Mouse (Mus musculus) MEL (cell line): Measurements from ENCODE around the gene Foxn3. TPM values are rescaled to one million over a fixed set of nuclear protein-coding genes. Genes with fewer than 3 reads are reported as not detected.

Experiments
- DNase-seq: peaks from one replicate; pipeline ENCODE4 v3.0.0; 2011; ENCODE audit warnings: low read depth, low spot score
- H3K27ac ChIP-seq: 2 replicates; pipeline ENCODE4 v1.5.1; 2012; ENCODE audit warnings: low read depth, mild to moderate bottlenecking, control low read depth, low read length, moderate library complexity; ENCODE audit not compliant: control insufficient read depth
- H3K27me3 ChIP-seq, 2 experiments: fragments of 150-350 bp in 1 of 2; sonication (generic) in 1 of 2; 2 replicates each; pipeline ENCODE4 v1.6.1; 2012; ENCODE audit warnings: low read length in 2 of 2, mild to moderate bottlenecking in 2 of 2, improper control_type of control experiment in 1 of 2, moderate library complexity in 1 of 2; ENCODE audit not compliant: insufficient read depth in 2 of 2, control insufficient read depth in 1 of 2
- H3K36me3 ChIP-seq, 2 experiments: 2 replicates each; pipeline ENCODE4 v1.6.1; 2012 to 2014; ENCODE audit warnings: low read length in 2 of 2, improper control_type of control experiment in 1 of 2, inconsistent platforms in 1 of 2, mild to moderate bottlenecking in 1 of 2; ENCODE audit not compliant: insufficient read depth in 2 of 2, control insufficient read depth in 1 of 2
- H3K4me1 ChIP-seq, 2 experiments: fragments of 150-350 bp in 1 of 2; sonication (generic) in 1 of 2; 2 replicates each; pipeline ENCODE4 v1.6.1; 2012; ENCODE audit warnings: low read length in 2 of 2, improper control_type of control experiment in 1 of 2, mild to moderate bottlenecking in 1 of 2; ENCODE audit not compliant: insufficient read depth in 2 of 2, control insufficient read depth in 1 of 2
- H3K4me3 ChIP-seq, 2 experiments: fragments of 150-350 bp in 1 of 2; sonication (generic) in 1 of 2; 2 replicates each; pipeline ENCODE4 v1.5.1; 2012; ENCODE audit warnings: low read depth in 2 of 2, low read length in 2 of 2, mild to moderate bottlenecking in 2 of 2, moderate library complexity in 2 of 2, control low read depth in 1 of 2, improper control_type of control experiment in 1 of 2; ENCODE audit not compliant: control insufficient read depth in 1 of 2, insufficient read depth in 1 of 2
- H3K79me2 ChIP-seq: 2 replicates; pipeline ENCODE4 v1.6.1; 2012; ENCODE audit warnings: mild to moderate bottlenecking, low read length, moderate library complexity; ENCODE audit not compliant: control insufficient read depth, poor library complexity, insufficient read depth
- H3K9ac ChIP-seq: 2 replicates; pipeline ENCODE4 v1.6.1; 2012; ENCODE audit warnings: low read depth, mild to moderate bottlenecking, control low read depth, low read length, moderate library complexity; ENCODE audit not compliant: control insufficient read depth, poor library complexity, severe bottlenecking
- H3K9me3 ChIP-seq: fragments of 150-350 bp; sonication (generic); replicated peaks from 2 replicates; pipeline ENCODE4 v1.6.1; 2012; ENCODE audit warnings: mild to moderate bottlenecking, low read length, improper control_type of control experiment, moderate library complexity; ENCODE audit not compliant: insufficient read depth
- BHLHE40 ChIP-seq: IDR thresholded peaks from 2 replicates; pipeline ENCODE4 v1.6.1; 2012; ENCODE audit warnings: low read depth, mild to moderate bottlenecking, inconsistent platforms, low read length, improper control_type of control experiment, borderline replicate concordance
- EP300 ChIP-seq, 2 experiments: IDR thresholded peaks; 2 replicates each; pipeline ENCODE4 v1.6.1; 2011; ENCODE audit warnings: improper control_type of control experiment in 2 of 2, low read length in 2 of 2, low read depth in 1 of 2, mild to moderate bottlenecking in 1 of 2
- ETS1 ChIP-seq: IDR thresholded peaks from 2 replicates; pipeline ENCODE4 v1.6.1; 2012; ENCODE audit warnings: low read depth, mild to moderate bottlenecking, inconsistent platforms, low read length, improper control_type of control experiment, moderate library complexity
- HCFC1 ChIP-seq: IDR thresholded peaks from 2 replicates; pipeline ENCODE4 v1.6.1; 2012; ENCODE audit warnings: low read depth, mild to moderate bottlenecking, inconsistent platforms, low read length, improper control_type of control experiment, moderate library complexity
- JUND ChIP-seq: IDR thresholded peaks from 2 replicates; pipeline ENCODE4 v1.6.1; 2011; ENCODE audit warnings: low read depth, mild to moderate bottlenecking, improper control_type of control experiment, low read length
- KAT2A ChIP-seq: conservative IDR thresholded peaks from 2 replicates; pipeline ENCODE4 v1.6.1; 2012; ENCODE audit warnings: low read depth, low read length, improper control_type of control experiment, inconsistent platforms
- MAFK ChIP-seq: IDR thresholded peaks from 2 replicates; pipeline ENCODE4 v1.6.1; 2011; ENCODE audit warnings: low read depth, mild to moderate bottlenecking, low read length, improper control_type of control experiment, borderline replicate concordance
- MAX ChIP-seq: IDR thresholded peaks from 2 replicates; pipeline ENCODE4 v1.6.1; 2011; ENCODE audit warnings: low read length, improper control_type of control experiment
- MAZ ChIP-seq: IDR thresholded peaks from 2 replicates; pipeline ENCODE4 v1.6.1; 2012; ENCODE audit warnings: low read depth, mild to moderate bottlenecking, inconsistent platforms, low read length, improper control_type of control experiment
- MXI1 ChIP-seq: IDR thresholded peaks from 2 replicates; pipeline ENCODE4 v1.6.1; 2011; ENCODE audit warnings: mild to moderate bottlenecking, low read depth, low read length, improper control_type of control experiment
- NELFE ChIP-seq: IDR thresholded peaks from 2 replicates; pipeline ENCODE4 v1.6.1; 2011; ENCODE audit warnings: low read depth, low read length, improper control_type of control experiment
- NRF1 ChIP-seq: IDR thresholded peaks from 2 replicates; pipeline ENCODE4 v1.6.1; 2014; ENCODE audit warnings: low read depth, mild to moderate bottlenecking, inconsistent platforms, low read length, improper control_type of control experiment, moderate library complexity; ENCODE audit not compliant: poor library complexity, insufficient read depth, severe bottlenecking
- POLR2A ChIP-seq, 2 experiments: IDR thresholded peaks; 2 replicates each; pipeline ENCODE4 v1.6.1; 2011 to 2012; ENCODE audit warnings: low read length in 2 of 2, mild to moderate bottlenecking in 2 of 2, control low read depth in 1 of 2, improper control_type of control experiment in 1 of 2, low read depth in 1 of 2, moderate library complexity in 1 of 2; ENCODE audit not compliant: control insufficient read depth in 1 of 2, insufficient read depth in 1 of 2, poor library complexity in 1 of 2
- RAD21 ChIP-seq: IDR thresholded peaks from 2 replicates; pipeline ENCODE4 v1.6.1; 2011; ENCODE audit warnings: mild to moderate bottlenecking, low read depth, low read length, improper control_type of control experiment
- RCOR1 ChIP-seq: IDR thresholded peaks from 2 replicates; pipeline ENCODE4 v1.6.1; 2012; ENCODE audit warnings: low read depth, mild to moderate bottlenecking, inconsistent platforms, low read length, improper control_type of control experiment
- SIN3A ChIP-seq: IDR thresholded peaks from 2 replicates; pipeline ENCODE4 v1.6.1; 2012; ENCODE audit warnings: low read length, improper control_type of control experiment, inconsistent platforms
- SMC3 ChIP-seq: IDR thresholded peaks from 2 replicates; pipeline ENCODE4 v1.6.1; 2011; ENCODE audit warnings: low read depth, low read length, improper control_type of control experiment
- TCF12 ChIP-seq: IDR thresholded peaks from 2 replicates; pipeline ENCODE4 v1.6.1; 2014; ENCODE audit warnings: low read depth, mild to moderate bottlenecking, inconsistent platforms, low read length, improper control_type of control experiment, moderate library complexity
- UBTF ChIP-seq: IDR thresholded peaks from 2 replicates; pipeline ENCODE4 v1.6.1; 2012; ENCODE audit warnings: low read depth, mild to moderate bottlenecking, inconsistent platforms, low read length, improper control_type of control experiment, moderate library complexity, borderline replicate concordance; ENCODE audit not compliant: insufficient read depth
- USF2 ChIP-seq, 2 experiments: IDR thresholded peaks; 2 replicates each; pipeline ENCODE4 v1.6.1; 2011 to 2012; ENCODE audit warnings: improper control_type of control experiment in 2 of 2, low read length in 2 of 2, borderline replicate concordance in 1 of 2, inconsistent platforms in 1 of 2, low read depth in 1 of 2, mild to moderate bottlenecking in 1 of 2; ENCODE audit not compliant: insufficient read depth in 1 of 2
- ZC3H11A ChIP-seq: IDR thresholded peaks from 2 replicates; pipeline ENCODE4 v1.6.1; 2012; ENCODE audit warnings: low read depth, mild to moderate bottlenecking, inconsistent platforms, low read length, improper control_type of control experiment
- ZKSCAN1 ChIP-seq: IDR thresholded peaks from 2 replicates; pipeline ENCODE4 v1.6.1; 2012; ENCODE audit warnings: low read depth, mild to moderate bottlenecking, inconsistent platforms, low read length, improper control_type of control experiment, moderate library complexity
- ZMIZ1 ChIP-seq: IDR thresholded peaks from 2 replicates; pipeline ENCODE4 v1.6.1; 2012; ENCODE audit warnings: low read depth, mild to moderate bottlenecking, inconsistent platforms, low read length, improper control_type of control experiment, moderate library complexity
- ZNF384 ChIP-seq: IDR thresholded peaks from 2 replicates; pipeline ENCODE4 v1.6.1; 2012; ENCODE audit warnings: low read depth, mild to moderate bottlenecking, inconsistent platforms, low read length, improper control_type of control experiment
- polyA plus RNA-seq, 2 experiments: library from polyadenylated mRNA; stranded (reverse) in 1 of 2; unstranded in 1 of 2; fragments of >175 nt in 1 of 2; fragments of >200 nt in 1 of 2; gene quantifications; 2 replicates each; pipeline versions ENCODE4 v1.2.1 to v1.2.4; 2012; ENCODE audit warnings: low replicate concordance in 2 of 2, low read depth in 1 of 2; ENCODE audit not compliant: insufficient read length in 2 of 2, insufficient read depth in 1 of 2, missing spikeins in 1 of 2
- total RNA-seq: library from RNA; depleted of rRNA; stranded (reverse); fragments of 300-350 nt; gene quantifications from 2 replicates; pipeline ENCODE4 v1.2.3, GENCODE M21; 2012

Gene Foxn3
- total and polyA plus RNA-seq, 3 experiments: 15.5 to 22.8 TPM; not detected in 1

GRCm38 (mm10) chr12:99287081-99287480 lies 276.3 kb downstream of the Foxn3 start:
- Histone ChIP-seq H3K4me3 (no peak overlapping the region), H3K9me3 (no peaks in the 10 kb centered on the region), H3K27me3 (no peaks in the 10 kb centered on the region), H3K9ac (no peak overlapping the region), H3K27ac (no peak overlapping the region), H3K4me1 (no peaks in the 10 kb centered on the region), H3K36me3 (no peaks in the 10 kb centered on the region), H3K79me2 (no peaks in the 10 kb centered on the region)
- DNase-seq: no peak
- TF ChIP-seq ETS1: no peak
- TF ChIP-seq ZKSCAN1: no peak
- TF ChIP-seq BHLHE40: no peak
- TF ChIP-seq MAX: no peak
- TF ChIP-seq RAD21: no peak
- TF ChIP-seq MAFK: no peak
- no peak for TF ChIP-seq ZMIZ1
- no peak for TF ChIP-seq ZC3H11A
- no peak for TF ChIP-seq EP300 (IDR thresholded peaks at IDR 0.05; ENCODE audit: low read depth in 1 of 2, low read length in 2 of 2)
- no peak for TF ChIP-seq RCOR1
- no peak for TF ChIP-seq KAT2A
- TF ChIP-seq USF2 (IDR thresholded peaks at IDR 0.05; ENCODE audit: borderline replicate concordance in 1 of 2, insufficient read depth in 1 of 2, low read depth in 1 of 2, low read length in 2 of 2): no peak
- TF ChIP-seq UBTF: no peak
- TF ChIP-seq NELFE: no peak
- no peak for TF ChIP-seq HCFC1
- no peak for TF ChIP-seq SMC3

- Histone ChIP-seq H3K4me1 (no peaks in the 10 kb centered on the region), H3K36me3 (no peaks in the 10 kb centered on the region), H3K27me3 (no peaks in the 10 kb centered on the region), H3K79me2 (no peaks in the 10 kb centered on the region), H3K9ac (no peak overlapping the region), H3K9me3 (no peaks in the 10 kb centered on the region), H3K27ac (no peak overlapping the region), H3K4me3 (no peak overlapping the region)
- TF ChIP-seq JUND (no peak), SIN3A (no peak), MAZ (no peak), POLR2A (IDR thresholded peaks at IDR 0.05; ENCODE audit: control insufficient read depth in 1 of 2, insufficient read depth in 1 of 2, low read depth in 1 of 2, low read length in 2 of 2, poor library complexity in 1 of 2) (no peak), ZNF384 (no peak), NRF1 (no peak), MXI1 (no peak), SMC3 (no peak), RAD21 (no peak), ZKSCAN1 (no peak), TCF12 (no peak), ETS1 (no peak)
- no peak for DNase-seq
These were observed 276.7 kb downstream of the Foxn3 start for GRCm38 (mm10) chr12:99286662-99287061.
